Mouse (Mus musculus) small intestine, adult 2 months (tissue): ENCODE results near the gene Fam53b. TPM values are rescaled to one million over a fixed set of nuclear protein-coding genes. Genes with fewer than 3 reads are reported as not detected.
A peak's percentile ranks its signal among the peaks of the same experiment; 100 is the strongest.

Experiments
- H3K27ac ChIP-seq: fragments of 200-500 bp; 2 replicates; pipeline ENCODE4 v1.5.1; 2012; ENCODE audit warnings: low read depth, low read length, control low read depth, inconsistent platforms; ENCODE audit not compliant: insufficient read depth
- H3K27me3 ChIP-seq: fragments of 200-500 bp; 2 replicates; pipeline ENCODE4 v1.6.1; 2012; ENCODE audit warnings: mild to moderate bottlenecking, moderate library complexity, low read length, inconsistent platforms; ENCODE audit not compliant: control insufficient read depth, insufficient read depth
- H3K36me3 ChIP-seq: fragments of 200-500 bp; 2 replicates; pipeline ENCODE4 v1.6.1; 2012; ENCODE audit warnings: mild to moderate bottlenecking, low read length, control low read depth, inconsistent platforms; ENCODE audit not compliant: control insufficient read depth, insufficient read depth
- H3K4me1 ChIP-seq: fragments of 200-500 bp; 2 replicates; pipeline ENCODE4 v1.6.1; 2012; ENCODE audit warnings: low read length, inconsistent platforms, mixed read lengths; ENCODE audit not compliant: control insufficient read depth, insufficient read depth, insufficient read length
- H3K4me3 ChIP-seq: fragments of 200-500 bp; 2 replicates; pipeline ENCODE4 v1.5.1; 2012; ENCODE audit warnings: low read depth, mild to moderate bottlenecking, control low read depth, inconsistent platforms, low read length, moderate library complexity
- CTCF ChIP-seq: fragments of 200-500 bp; IDR thresholded peaks from 2 replicates; pipeline ENCODE4 v1.5.1; 2012; ENCODE audit warnings: low read depth, mild to moderate bottlenecking, control low read depth, inconsistent platforms, low read length, moderate library complexity, mixed read lengths; ENCODE audit not compliant: insufficient replicate concordance, insufficient read length; ENCODE audit errors: extremely low read depth
- POLR2A ChIP-seq: fragments of 200-500 bp; IDR thresholded peaks from 2 replicates; pipeline ENCODE4 v1.6.1; 2012; ENCODE audit warnings: low read depth, mild to moderate bottlenecking, control low read depth, inconsistent platforms, low read length, moderate library complexity
- WGBS: fragments of 180-500 bp; shearing (Covaris S2); methylation state at CpG from one replicate; pipeline ENCODE4 v1.1.7; 2018; 5-methylcytosine and 5-hydroxymethylcytosine counted together
- polyA plus RNA-seq: library from polyadenylated mRNA; depleted of rRNA; stranded (reverse); fragments of >200 nt; gene quantifications from 2 replicates; pipeline ENCODE4 v1.2.3, GENCODE M21; 2012

The Fam53b gene
- polyA plus RNA-seq, 1 experiment, result 55.7 TPM

- 85% methylated on average over 7 of the region's 7 CpGs for WGBS
- Histone ChIP-seq H3K4me1 (peaks cover 10% of the 10 kb centered on the region; the same call in 1 of the 2 replicates), H3K27ac (no peak overlapping the region), H3K4me3 (no peak overlapping the region), H3K36me3 (no peaks in the 10 kb centered on the region), H3K27me3 (no peaks in the 10 kb centered on the region)
- no peak for TF ChIP-seq POLR2A
- TF ChIP-seq CTCF, result peak; percentile 29; the same call in 1 of the 2 replicates
These were observed 108.6 kb downstream of the Fam53b start for GRCm38 (mm10) chr7:132705130-132705529.

DNA sequence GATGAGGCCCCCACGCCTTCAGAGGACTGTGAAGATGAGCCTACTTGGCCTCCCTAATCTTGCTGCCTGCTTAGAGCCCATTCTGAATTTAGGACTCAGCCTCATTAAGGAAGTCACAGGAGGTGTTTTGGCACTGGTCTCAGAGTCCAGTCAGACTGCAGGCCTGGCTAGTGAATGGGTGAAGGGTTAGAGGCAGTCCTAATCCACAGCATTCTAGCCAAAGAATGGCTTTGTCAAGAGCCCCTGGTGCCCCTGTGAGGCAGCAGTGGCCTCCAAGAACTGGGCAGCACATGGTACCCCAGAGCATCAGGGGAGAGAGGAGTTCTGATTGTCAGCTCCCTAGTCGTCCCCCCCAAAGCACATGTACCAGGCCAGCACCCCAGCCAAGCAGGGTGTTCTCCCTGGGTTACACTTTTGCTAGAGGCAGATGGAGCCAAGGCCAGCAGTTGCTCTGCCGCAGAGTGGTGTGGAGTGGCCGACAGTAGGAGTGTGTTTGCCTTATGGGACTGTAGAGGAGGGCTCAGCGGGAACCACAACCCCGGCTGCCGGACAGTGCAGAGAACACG, 109.3 kb downstream of the Fam53b start:
- 96% methylated on average over 8 of the region's 8 CpGs for WGBS
- no peaks in the 10 kb centered on the region for H3K27me3 ChIP-seq
- no peak overlapping the region for H3K4me3 ChIP-seq
- H3K4me1 ChIP-seq, result peaks cover 10% of the 10 kb centered on the region; the same call in 1 of the 2 replicates
- no peak overlapping the region for H3K27ac ChIP-seq
- no peaks in the 10 kb centered on the region for H3K36me3 ChIP-seq
- no peak for TF ChIP-seq POLR2A
- no peak for TF ChIP-seq CTCF

- no peak for TF ChIP-seq POLR2A
- TF ChIP-seq CTCF, result no peak
- Histone ChIP-seq H3K4me3 (no peak overlapping the region), H3K27ac (no peak overlapping the region), H3K36me3 (no peaks in the 10 kb centered on the region), H3K4me1 (peaks cover 10% of the 10 kb centered on the region; the same call in 1 of the 2 replicates), H3K27me3 (no peaks in the 10 kb centered on the region)
- WGBS, result 64% methylated on average over 9 of the region's 9 CpGs
These were observed 110.0 kb downstream of the Fam53b start for GRCm38 (mm10) chr7:132703515-132704309.

DNA sequence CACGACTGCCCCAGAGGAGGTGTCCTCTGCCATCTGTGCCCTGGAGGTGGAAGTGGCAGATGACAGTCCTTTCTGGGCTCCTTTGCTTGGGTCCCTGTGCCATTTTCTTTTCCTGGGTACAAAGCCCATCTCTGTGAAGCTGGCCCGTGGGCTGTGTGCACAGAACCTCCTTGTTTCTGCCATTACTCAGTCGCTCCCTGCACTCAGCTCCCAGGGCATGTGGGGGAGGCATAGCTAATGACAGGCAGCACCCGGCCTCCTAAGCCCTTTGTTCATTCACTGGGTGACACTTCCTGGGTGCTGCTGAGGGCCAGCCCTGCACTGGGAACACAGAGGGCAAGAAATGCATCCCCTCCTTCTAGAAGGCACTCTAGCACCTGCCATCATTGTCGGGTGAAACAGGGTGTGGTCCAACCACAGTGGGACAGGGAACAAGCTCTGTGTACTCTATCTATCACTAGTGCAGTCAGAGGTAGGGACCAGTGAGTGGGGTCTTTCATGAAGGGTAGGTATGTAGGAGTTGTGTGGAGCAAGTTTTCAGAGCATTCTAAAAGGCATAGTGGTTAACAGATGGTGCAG, 111.1 kb downstream of the Fam53b start:
- WGBS, result 34% methylated on average over 5 of the region's 5 CpGs
- no peaks in the 10 kb centered on the region for H3K36me3 ChIP-seq
- H3K27me3 ChIP-seq, result no peaks in the 10 kb centered on the region
- TF ChIP-seq POLR2A (no peak), CTCF (no peak)
- H3K4me1 ChIP-seq, result peaks cover 10% of the 10 kb centered on the region; the same call in 1 of the 2 replicates
- no peak overlapping the region for H3K4me3 ChIP-seq
- no peak overlapping the region for H3K27ac ChIP-seq

DNA sequence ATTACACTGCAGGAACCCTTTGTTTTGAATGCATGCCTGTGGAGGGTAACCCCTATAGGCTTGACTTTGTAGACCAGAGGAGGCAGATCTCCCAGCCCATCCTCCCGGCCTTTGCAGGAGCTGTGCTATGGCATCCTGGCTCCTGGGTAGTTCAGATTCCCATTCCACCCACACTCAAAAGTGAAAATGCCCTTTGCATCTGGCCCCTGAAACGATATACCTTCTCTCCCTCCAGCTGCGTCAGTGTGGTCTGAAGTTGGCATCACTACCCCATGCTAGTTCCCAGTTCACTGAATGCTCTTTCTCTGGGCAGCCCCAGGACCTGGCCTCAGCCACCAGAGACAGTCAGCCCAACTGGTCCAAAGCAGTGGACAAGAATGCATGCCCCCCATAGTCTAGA, 111.7 kb downstream of the Fam53b start:
- TF ChIP-seq POLR2A, result no peak
- no peak for TF ChIP-seq CTCF
- Histone ChIP-seq H3K4me1 (peaks cover 10% of the 10 kb centered on the region; the same call in 1 of the 2 replicates), H3K36me3 (no peaks in the 10 kb centered on the region), H3K4me3 (no peak overlapping the region), H3K27me3 (no peaks in the 10 kb centered on the region), H3K27ac (no peak overlapping the region)
- WGBS, result 80% methylated on average over 3 of the region's 3 CpGs

DNA sequence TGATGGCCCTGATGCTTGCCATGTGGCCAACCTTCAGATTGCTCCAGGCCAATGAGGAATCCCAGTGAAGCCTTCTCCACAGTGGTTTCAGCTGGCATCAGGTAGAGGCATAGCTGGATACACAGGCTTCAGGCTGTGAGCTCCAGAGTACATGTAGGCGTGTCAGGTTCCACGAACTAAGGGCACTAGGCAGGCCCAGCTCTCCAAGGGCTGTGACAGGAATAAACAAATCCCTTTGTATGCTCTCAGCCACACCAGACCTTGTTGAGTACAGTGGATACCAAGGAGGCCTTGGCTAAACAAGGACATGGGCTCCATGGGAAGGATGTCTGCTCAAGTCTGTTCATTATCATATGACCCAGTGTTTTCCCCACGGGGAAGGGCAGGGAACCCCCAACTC, 112.3 kb downstream of the Fam53b start:
- Histone ChIP-seq H3K4me3 (no peak overlapping the region), H3K27me3 (no peaks in the 10 kb centered on the region), H3K4me1 (peaks cover 10% of the 10 kb centered on the region; the same call in 1 of the 2 replicates), H3K27ac (no peak overlapping the region), H3K36me3 (no peaks in the 10 kb centered on the region)
- 61% methylated on average over 3 of the region's 3 CpGs for WGBS
- TF ChIP-seq POLR2A (no peak), CTCF (no peak)

GRCm38 (mm10) chr7:132700107-132700506, 113.6 kb downstream of the Fam53b start:
- 82% methylated on average over 4 of the region's 4 CpGs for WGBS
- Histone ChIP-seq H3K4me3 (no peak overlapping the region), H3K27ac (no peak overlapping the region), H3K36me3 (no peaks in the 10 kb centered on the region), H3K4me1 (peaks cover 10% of the 10 kb centered on the region; the same call in 1 of the 2 replicates), H3K27me3 (no peaks in the 10 kb centered on the region)
- no peak for TF ChIP-seq CTCF
- TF ChIP-seq POLR2A, result no peak
